Mouse (Mus musculus) monocyte, adult 2 months (primary cell): ENCODE data around the gene Dst.

Source experiments
- DNase-seq, 2 experiments: peaks; one replicate each; pipeline ENCODE4 v3.0.0; 2022; ENCODE audit warnings: low spot score in 2 of 2, low read depth in 1 of 2

The Dst gene

GRCm38 (mm10) chr1:34220094-34220601 lies 312.1 kb downstream of the Dst start:
- no peak for DNase-seq

DNA sequence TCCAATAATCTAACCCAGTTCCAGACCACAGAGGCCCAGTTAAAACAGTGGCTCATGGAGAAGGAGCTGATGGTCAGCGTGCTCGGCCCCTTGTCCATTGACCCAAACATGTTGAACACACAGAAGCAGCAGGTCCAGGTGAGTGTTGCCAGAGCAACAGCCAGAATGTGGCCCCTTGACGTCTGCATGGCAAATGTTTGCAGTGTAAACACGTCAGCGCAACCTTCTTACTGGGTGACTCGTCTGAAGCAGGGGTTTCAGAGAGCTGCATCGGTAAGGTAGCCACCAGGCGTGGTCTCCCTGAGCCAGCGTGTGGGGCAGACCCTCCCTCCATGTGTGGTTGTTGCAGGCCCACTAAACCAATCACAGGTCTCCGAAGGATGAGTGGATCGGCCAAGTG lies 315.8 kb downstream of the Dst start:
- no peak for DNase-seq

GRCm38 (mm10) chr1:34227676-34228075 lies 319.7 kb downstream of the Dst start:
- no peak for DNase-seq

DNA sequence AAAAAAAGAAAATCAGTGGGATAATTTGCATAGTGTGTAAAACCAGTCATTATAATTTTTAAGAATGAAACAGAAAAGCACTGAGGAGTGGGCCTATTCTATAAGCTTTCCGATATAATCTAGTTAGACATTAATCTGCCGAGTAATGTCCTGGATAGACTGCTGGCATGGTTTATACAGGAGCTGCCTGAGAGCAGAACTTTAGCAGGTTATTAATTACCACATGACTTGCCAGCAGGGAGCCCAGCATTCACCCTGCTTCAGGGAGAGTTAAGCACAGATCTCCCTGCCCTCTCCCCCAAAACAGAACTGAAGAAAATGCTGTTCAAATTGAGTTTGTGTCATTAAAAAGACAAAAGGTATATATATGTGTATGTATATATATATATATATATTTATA lies 323.0 kb downstream of the Dst start:
- DNase-seq: no peak

DNA sequence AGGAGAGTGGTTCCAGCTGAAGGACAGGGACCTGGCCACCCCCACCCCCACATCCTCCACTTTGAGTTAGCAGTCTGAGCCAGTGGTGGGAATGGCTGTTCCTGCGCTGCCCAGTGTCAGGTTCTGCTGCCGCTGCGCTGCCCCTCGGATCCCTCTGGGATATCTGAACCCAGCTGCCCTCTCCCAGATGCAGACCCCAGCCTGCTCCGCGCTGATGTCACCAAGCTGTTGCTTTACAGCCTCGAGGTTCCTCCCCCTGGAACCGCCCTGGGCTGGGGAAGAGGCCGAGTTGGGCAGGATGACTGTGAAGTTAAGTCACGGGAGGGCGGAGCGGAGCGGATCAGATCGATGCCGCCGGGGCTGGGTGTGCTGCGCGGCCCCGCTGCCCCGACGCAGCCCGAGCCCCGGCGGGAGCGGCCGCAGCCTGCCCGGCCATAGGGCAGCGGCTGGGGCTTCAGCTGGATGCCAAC lies 328.3 kb downstream of the Dst start:
- no peak for DNase-seq

DNA sequence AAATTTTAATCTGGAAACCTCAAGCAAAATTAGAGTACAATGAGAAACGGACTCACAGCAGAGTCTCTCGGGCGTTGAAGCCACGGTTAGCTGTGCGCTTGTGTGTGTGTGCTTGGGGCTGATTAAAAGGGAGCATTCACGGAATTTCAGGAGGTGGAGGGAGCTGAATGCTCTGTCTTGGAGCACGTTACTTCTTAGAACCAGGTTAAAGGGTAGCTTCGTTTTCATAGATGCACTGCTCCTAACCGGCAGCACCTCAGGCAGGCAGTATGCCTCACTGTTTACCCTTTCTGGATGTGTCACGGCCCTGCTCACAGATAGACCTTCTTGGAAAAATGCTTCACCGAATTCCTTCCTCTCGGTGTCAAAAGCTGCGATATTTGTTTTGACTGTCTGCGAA lies 329.2 kb downstream of the Dst start:
- DNase-seq: no peak

DNA sequence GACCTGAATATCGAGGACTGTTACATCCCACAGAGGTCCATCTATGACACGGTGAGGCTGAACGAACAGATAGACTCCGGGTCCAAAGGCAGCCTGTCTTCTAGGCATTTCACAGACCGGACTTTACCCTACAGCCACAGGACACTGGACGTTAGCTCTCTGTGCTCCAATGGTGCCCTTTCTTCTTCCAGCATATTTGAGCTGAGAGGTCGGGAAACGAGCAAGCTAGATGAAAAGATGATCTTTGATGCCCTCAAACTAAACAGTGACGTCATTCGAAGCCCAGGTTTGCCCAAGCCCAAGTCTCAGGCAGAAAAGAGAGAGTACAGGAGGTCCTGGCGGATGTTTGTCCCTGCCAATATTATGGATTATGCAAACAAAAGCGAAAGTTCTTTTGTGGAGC lies 329.7 kb downstream of the Dst start:
- no peak for DNase-seq

DNA sequence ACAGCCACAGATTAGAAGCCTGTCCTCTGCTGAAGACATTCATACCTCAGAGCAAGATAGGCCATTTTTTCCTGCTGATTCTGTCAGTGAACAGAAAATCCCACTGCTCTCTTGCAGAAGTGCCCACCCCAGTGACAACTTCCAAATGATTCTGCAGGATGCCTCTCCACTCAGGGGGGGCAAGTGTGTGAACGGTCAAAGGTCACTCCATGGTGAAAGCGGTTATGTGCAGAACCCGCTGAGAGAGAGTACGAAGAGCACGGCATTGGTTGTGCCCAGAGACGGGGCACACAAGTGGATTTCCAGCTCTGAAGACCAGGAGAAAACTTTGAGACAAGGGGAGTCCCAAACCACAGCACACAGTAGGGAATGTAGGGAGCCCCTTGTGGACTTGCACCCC lies 330.2 kb downstream of the Dst start:
- no peak for DNase-seq

DNA sequence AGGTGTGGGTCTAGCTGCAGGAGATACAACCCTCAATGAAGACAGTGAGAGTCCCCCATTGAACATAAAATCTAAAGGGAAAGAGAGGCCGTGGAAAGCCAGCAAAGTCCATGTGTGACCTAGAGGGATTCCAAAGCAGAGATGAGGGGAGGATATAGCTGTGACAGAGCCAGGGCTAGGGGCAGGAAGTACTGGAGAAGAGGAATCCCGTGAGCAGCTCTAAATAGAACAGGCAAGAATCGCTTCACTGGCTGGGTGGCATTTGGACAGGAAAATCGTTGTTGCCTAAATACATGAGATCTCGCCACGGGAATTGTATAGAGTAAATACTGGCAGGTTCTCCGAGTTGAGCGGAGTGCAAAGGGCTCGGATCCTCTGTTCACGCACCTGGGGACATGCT lies 336.7 kb downstream of the Dst start:
- DNase-seq: no peak

- no peak for DNase-seq
Observed at GRCm38 (mm10) chr1:34245951-34246641, 338.1 kb downstream of the Dst start.

DNA sequence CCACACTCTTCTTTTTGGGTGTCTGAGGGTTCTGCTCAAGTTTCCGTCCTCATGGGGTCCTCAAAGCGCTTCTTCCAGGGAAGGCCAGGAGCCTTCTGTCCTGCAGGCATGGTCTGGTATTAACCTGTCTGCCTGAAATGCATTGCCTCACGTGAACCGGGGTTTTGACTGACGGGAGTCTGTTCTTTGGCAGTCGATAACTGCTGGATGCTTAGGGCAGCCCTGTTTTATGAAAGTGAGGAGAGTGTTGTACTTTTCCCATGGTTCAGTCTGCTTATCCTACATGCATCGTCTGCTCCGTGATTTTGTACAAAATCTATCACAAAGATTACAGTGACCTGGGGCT lies 338.6 kb downstream of the Dst start:
- no peak for DNase-seq

- DNase-seq: no peak
Observed at GRCm38 (mm10) chr1:34251137-34251536, 343.1 kb downstream of the Dst start.

- no peak for DNase-seq
Observed at GRCm38 (mm10) chr1:34252267-34252666, 344.2 kb downstream of the Dst start.

DNA sequence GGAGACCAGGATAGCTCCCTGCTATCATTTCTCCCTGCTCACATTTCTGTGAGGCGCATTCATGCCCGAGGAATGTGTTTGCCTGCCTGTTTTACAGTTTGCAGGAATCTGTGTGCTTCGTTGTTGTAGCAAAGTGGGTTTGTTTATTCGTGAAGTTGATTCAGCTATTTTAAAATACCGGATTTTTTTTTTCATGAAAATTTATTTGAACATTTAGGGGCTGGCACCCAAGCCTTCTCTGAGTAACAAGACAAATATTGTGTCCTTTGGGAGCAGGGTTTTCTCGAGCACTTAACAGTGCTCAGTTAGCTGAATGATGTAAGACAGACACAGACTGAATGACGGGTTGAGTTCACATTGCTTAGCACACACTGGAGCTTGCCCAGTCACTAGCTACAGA lies 345.9 kb downstream of the Dst start:
- no peak for DNase-seq

GRCm38 (mm10) chr1:34259898-34260297 lies 351.9 kb downstream of the Dst start:
- no peak for DNase-seq

GRCm38 (mm10) chr1:34261011-34261410 lies 353.0 kb downstream of the Dst start:
- DNase-seq: no peak

- no peak for DNase-seq
Observed at GRCm38 (mm10) chr1:34268520-34268919, 360.5 kb downstream of the Dst start.

DNA sequence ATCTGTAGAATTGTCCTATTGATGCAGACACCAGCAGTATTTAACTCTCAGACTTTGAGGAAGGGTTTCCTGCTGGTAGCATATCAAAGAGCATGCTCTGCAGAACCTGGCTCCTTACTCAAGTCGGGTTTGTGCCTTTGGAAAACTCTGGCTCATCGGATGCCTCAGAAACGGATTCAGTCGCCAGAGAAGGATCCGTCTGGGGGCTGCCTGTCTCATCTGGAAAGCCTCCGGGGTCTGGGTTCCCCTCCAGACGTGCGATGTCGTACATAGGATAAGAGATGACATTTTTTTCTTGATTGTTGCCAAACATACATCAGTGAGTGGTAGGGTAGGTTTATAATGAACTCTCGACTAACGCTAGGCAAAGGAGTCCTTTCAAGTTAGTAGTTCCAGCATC lies 361.6 kb downstream of the Dst start:
- DNase-seq: no peak

DNA sequence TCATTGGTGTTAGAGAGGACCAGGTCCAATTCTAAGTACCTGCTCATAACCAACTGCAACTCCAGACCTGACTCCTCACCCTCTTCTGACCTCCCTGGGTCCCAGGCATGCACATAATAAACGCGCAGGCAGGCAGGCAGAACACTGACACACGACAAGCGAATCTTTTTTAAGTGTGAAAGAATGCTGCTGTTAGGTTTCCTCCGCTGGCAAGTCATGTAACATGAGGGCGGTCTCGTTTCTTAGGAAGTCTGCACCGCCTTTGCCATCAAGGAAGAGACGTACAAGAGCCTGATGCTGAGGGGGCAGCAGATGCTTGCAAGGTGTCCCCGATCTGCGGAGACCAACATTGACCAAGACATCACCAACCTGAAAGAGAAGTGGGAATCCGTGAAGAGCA lies 365.9 kb downstream of the Dst start:
- no peak for DNase-seq

- DNase-seq: no peak
Observed at GRCm38 (mm10) chr1:34275787-34276186, 367.8 kb downstream of the Dst start.

GRCm38 (mm10) chr1:34276756-34277155 lies 368.7 kb downstream of the Dst start:
- DNase-seq: no peak

DNA sequence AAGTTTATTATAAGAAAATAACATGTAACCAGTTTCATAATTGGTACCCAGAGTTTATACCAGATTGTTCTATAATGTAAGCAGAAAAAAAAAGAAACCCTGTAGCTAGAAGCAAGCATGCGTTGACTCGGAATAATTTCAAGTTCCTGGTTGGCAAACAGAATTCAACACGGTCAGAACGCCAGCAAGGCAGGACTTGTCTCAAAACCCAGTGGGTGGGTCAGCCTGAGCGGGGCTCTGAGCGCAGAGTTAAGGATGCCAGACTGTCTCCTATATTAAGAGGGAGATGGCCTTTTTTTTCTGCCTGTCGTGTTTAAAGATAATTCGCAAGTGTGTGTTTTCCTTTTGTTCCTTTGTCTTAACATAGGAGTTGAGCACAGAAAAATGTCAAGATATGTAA lies 369.2 kb downstream of the Dst start:
- DNase-seq: no peak

GRCm38 (mm10) chr1:34283502-34283901 lies 375.5 kb downstream of the Dst start:
- no peak for DNase-seq
